Mouse (Mus musculus) intestine, postnatal 0 days (tissue): ENCODE measurements around the gene Gm49396. TPM values are rescaled to one million over a fixed set of nuclear protein-coding genes. Genes with fewer than 3 reads are reported as not detected.
A peak's percentile ranks its signal among the peaks of the same experiment; 100 is the strongest.

Experiments
- ATAC-seq: fragments of 200-750 bp; cut with Nextera tagmentation; 2 replicates; pipeline ENCODE4 v1.8.0; 2017; ENCODE audit warnings: mild to moderate bottlenecking, moderate TSS enrichment, moderate library complexity
- H3K27ac ChIP-seq: fragments of 300-500 bp; sonication (generic); 2 replicates; pipeline ENCODE4 v1.5.1; 2014; ENCODE audit warnings: mild to moderate bottlenecking, low read depth, low read length, moderate library complexity
- H3K27me3 ChIP-seq: fragments of 300-500 bp; sonication (generic); replicated peaks from 2 replicates; pipeline ENCODE4 v1.6.1; 2014; ENCODE audit warnings: low read length, mixed read lengths; ENCODE audit not compliant: control insufficient read depth, insufficient read depth
- H3K36me3 ChIP-seq: fragments of 300-500 bp; sonication (generic); 2 replicates; pipeline ENCODE4 v1.6.1; 2014; ENCODE audit warnings: mild to moderate bottlenecking, moderate library complexity; ENCODE audit not compliant: control insufficient read depth, insufficient read depth
- H3K4me1 ChIP-seq: fragments of 300-500 bp; sonication (generic); replicated peaks from 2 replicates; pipeline ENCODE4 v1.6.1; 2014; ENCODE audit warnings: antibody characterized with exemption, low read length, mixed read lengths; ENCODE audit not compliant: control insufficient read depth, insufficient read depth
- H3K4me2 ChIP-seq: fragments of 300-500 bp; sonication (generic); replicated peaks from 2 replicates; pipeline ENCODE4 v1.6.1; 2014; ENCODE audit warnings: low read depth, mild to moderate bottlenecking, moderate library complexity
- H3K4me3 ChIP-seq: fragments of 300-500 bp; sonication (generic); 2 replicates; pipeline ENCODE4 v1.5.1; 2014; ENCODE audit warnings: low read depth, low read length
- H3K9ac ChIP-seq: fragments of 300-500 bp; sonication (generic); 2 replicates; pipeline ENCODE4 v1.6.1; 2014; ENCODE audit warnings: mild to moderate bottlenecking, low read depth, low read length
- H3K9me3 ChIP-seq: fragments of 300-500 bp; sonication (generic); 2 replicates; pipeline ENCODE4 v1.6.1; 2016; ENCODE audit warnings: mixed run types; ENCODE audit not compliant: control insufficient read depth
- CTCF ChIP-seq: sonication (generic); IDR thresholded peaks from 2 replicates; pipeline ENCODE4 v1.5.1; 2016; ENCODE audit warnings: low read depth, mild to moderate bottlenecking, control low read depth, antibody characterized with exemption, moderate library complexity
- WGBS: fragments of 180-500 bp; shearing (Covaris S2); extraction: QIAGEN DNeasy Blood & Tissue Kit; methylation state at CpG from one replicate; pipeline ENCODE4 v1.1.7; 2014; 5-methylcytosine and 5-hydroxymethylcytosine counted together
- polyA plus RNA-seq: library from polyadenylated mRNA; unstranded; fragments of >200 nt; fragmentation: Nextera tagmentation; extraction: Ambion mirVana; gene quantifications from 2 replicates; pipeline ENCODE4 v1.2.1, GENCODE M21; 2015

Gene Gm49396
- polyA plus RNA-seq, 1 experiment from 2014 or later = 0.83 TPM

- Histone ChIP-seq H3K4me3 (no peak within 1 kb of the TSS), H3K27ac (no peak within 1 kb of the TSS), H3K36me3 (peaks cover 47% of the 10 kb centered on the region), H3K27me3 (no peaks in the 10 kb centered on the region), H3K4me2 (no peak within 1 kb of the TSS), H3K9me3 (no peaks in the 10 kb centered on the region), H3K9ac (no peak within 1 kb of the TSS), H3K4me1 (no peaks in the 10 kb centered on the region)
- ATAC-seq = no peak
- TF ChIP-seq CTCF = no peak
- 94% methylated on average over 12 of the region's 12 CpGs for WGBS
These were observed 1.9 kb downstream of the Gm49396 start, which contains the start of gene Igflr1 for GRCm38 (mm10) chr7:30564970-30565571. Gene Igflr1, plus strand, starts transcription at chr7:30565427.

DNA sequence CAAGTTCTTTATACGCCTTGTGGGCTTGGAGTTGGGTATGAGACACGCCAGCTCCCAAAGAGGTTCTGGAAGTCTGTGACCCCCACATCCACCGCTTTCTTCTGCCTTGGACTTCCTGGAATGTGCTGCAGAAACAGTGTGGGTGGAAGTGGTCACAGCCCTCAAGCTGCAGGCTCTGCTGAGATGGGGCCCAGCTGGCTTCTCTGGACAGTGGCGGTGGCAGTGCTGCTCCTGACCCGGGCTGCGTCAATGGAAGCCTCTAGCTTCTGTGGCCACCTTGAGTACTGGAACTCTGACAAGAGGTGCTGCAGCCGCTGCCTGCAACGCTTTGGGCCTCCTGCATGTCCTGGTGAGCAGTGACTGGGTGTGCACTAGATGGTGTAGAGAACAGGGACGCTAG is 2.9 kb downstream of the Gm49396 start:
- Histone ChIP-seq H3K27ac (no peak overlapping the region), H3K27me3 (no peaks in the 10 kb centered on the region), H3K9me3 (no peaks in the 10 kb centered on the region), H3K4me3 (no peak overlapping the region), H3K36me3 (peaks cover 54% of the 10 kb centered on the region), H3K4me2 (no peak overlapping the region), H3K4me1 (no peaks in the 10 kb centered on the region), H3K9ac (no peak overlapping the region)
- 85% methylated on average over 9 of the region's 9 CpGs for WGBS
- no peak for TF ChIP-seq CTCF
- no peak for ATAC-seq

DNA sequence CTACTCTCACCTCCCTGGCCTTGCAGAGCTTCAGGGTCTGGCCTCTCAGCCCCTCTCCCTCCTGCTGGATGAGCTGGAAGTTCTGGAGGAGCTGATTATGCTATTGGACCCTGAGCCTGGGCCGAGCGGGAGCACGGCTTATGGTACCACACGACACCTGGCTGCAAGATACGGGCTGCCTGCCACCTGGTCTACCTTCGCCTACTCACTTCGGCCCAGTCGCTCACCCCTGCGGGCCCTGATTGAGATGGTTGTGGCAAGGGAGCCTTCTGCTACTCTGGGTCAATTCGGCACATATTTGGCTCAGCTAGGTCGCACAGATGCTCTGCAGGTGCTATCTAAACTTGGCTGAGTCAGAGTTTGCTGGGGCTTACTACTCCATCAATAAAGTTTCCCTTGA is 4.4 kb downstream of the Gm49396 start:
- H3K4me1 ChIP-seq = no peaks in the 10 kb centered on the region
- peaks cover 65% of the 10 kb centered on the region for H3K36me3 ChIP-seq
- no peak overlapping the region for H3K4me2 ChIP-seq
- ATAC-seq = no peak
- no peak overlapping the region for H3K27ac ChIP-seq
- no peaks in the 10 kb centered on the region for H3K9me3 ChIP-seq
- no peak overlapping the region for H3K4me3 ChIP-seq
- 86% methylated on average over 11 of the region's 11 CpGs for WGBS
- no peak overlapping the region for H3K9ac ChIP-seq
- H3K27me3 ChIP-seq = no peaks in the 10 kb centered on the region
- no peak for TF ChIP-seq CTCF

DNA sequence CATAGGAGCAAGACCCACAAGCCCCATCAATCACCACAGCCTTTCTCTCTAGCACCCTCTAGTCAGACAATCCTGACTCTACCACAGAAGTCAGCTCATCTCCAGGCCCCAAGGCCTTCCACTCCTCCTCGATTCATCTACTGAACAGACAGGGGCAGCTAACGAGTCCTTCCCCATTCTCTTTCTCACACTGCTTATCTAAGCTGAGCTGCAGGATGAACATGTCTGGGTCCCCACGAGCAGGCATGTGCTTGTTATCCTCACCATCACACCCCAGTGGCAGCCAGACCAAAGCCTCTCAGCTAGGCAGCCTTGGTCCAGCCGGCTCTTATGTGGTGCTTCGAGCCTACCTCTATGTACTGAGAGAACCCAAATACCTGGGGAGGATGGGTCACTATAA is 9.2 kb downstream of the Gm49396 start:
- Histone ChIP-seq H3K27me3 (no peaks in the 10 kb centered on the region), H3K27ac (no peak overlapping the region), H3K36me3 (peaks cover 85% of the 10 kb centered on the region), H3K4me1 (no peaks in the 10 kb centered on the region), H3K4me3 (no peak overlapping the region), H3K9me3 (no peaks in the 10 kb centered on the region), H3K9ac (no peak overlapping the region), H3K4me2 (no peak overlapping the region)
- 89% methylated on average over 5 of the region's 5 CpGs for WGBS
- TF ChIP-seq CTCF = no peak
- no peak for ATAC-seq

DNA sequence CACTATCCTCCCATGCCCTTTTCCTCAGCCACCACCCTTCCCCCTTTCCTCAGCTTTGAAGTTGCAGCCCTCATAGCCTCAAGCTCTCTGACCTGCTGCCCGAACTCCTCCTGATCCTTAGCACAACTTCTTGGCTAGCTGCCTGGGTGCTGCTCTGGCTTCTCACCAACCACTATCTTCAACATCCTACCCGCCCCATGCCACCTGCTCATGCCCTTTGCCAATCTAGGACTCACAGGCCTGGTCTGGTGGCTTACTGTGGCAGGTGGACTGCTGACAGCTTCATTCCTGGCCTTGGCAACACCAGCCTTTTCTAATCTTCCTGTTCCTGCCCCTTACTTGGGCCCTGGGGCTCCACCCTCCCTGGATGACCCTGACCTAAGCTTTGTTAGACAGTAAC is 9.8 kb downstream of the Gm49396 start:
- Histone ChIP-seq H3K4me1 (no peaks in the 10 kb centered on the region), H3K27ac (no peak overlapping the region), H3K36me3 (peaks cover 87% of the 10 kb centered on the region), H3K4me2 (no peak overlapping the region), H3K4me3 (no peak overlapping the region), H3K9me3 (no peaks in the 10 kb centered on the region), H3K27me3 (no peaks in the 10 kb centered on the region), H3K9ac (no peak overlapping the region)
- ATAC-seq = no peak
- WGBS = 88% methylated on average over 2 of the region's 2 CpGs
- TF ChIP-seq CTCF = no peak

GRCm38 (mm10) chr7:30579950-30580349 is 16.8 kb downstream of the Gm49396 start:
- Histone ChIP-seq H3K9ac (no peak overlapping the region), H3K9me3 (no peaks in the 10 kb centered on the region), H3K4me2 (peak overlapping the region; percentile 55), H3K4me1 (no peaks in the 10 kb centered on the region), H3K27me3 (no peaks in the 10 kb centered on the region), H3K36me3 (peaks cover 99% of the 10 kb centered on the region), H3K27ac (peak overlapping the region; percentile 66), H3K4me3 (peak overlapping the region; percentile 11; the same call in 1 of the 2 replicates)
- WGBS = 49% methylated on average over 8 of the region's 8 CpGs
- peak; percentile 93 for ATAC-seq
- no peak for TF ChIP-seq CTCF
